Mouse (Mus musculus): ENCODE data around the gene Chd1.
"Not testable (repeated sequence)": the region's sequence is repeated elsewhere in the genome, so short reads cannot be mapped to it uniquely, and the experiment has no call there.

The Chd1 gene

GRCm38 (mm10) chr17:15704475-15705300, at the start of gene Chd1:
Gene Chd1 (plus strand): TSS chr17:15704967.
- DNase-seq (ENCODE audit: low spot score) = peak; percentile 71

DNA sequence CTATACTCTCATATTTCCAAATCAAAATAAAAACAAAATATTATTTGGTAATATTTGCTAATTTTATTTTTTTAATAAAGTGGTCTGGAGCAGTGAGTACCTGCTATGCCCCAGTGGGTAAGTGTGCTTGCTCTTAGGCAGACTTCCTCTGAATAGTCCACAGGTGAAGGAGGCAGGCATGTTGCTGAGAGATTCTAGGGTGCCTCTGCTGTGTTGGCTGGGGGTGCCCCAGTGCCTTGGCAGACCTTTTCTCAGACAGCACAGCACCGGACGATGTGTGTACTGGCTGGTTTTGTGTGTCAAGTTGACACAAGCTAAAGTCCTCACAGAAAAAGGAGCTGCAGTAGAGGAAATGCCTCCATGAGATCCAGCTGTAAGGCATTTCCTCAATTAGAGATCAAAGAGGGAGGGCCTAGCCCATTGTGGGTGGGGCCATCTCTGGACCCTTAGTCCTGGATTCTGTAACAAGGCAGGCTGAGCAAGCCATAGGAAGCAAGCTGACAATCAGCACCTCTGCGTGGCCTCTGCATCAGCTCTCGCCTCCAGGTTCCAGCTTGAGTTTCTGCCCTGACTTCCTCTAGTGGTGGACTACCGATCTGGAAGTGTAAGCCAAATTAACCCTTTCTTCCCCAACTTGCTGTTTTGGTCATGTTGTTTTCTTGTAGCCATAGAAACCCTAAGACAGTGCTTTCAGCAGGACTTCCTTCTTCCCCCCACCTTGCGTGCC, 47.7 kb upstream of the Chd1 start:
- DNase-seq (ENCODE audit: low spot score) = no peak

DNA sequence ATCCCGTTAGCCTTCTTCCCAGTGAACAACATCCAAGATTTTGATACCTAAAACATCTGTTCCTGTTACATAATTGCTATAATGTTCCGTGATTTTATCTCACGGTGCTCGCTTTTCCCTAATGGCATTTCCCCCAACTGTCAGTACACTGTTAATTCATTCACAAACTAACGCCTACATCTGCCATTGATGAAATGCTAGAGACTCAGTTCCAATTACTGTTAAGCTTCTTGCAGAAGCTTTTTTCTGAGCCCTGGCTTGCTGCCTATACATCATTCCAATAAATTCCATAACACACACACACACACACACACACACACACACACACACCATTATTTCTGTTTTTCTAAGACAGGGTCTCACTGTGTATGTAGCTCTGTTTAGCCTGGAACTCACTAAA, 31.9 kb upstream of the Chd1 start:
- no peak for DNase-seq (ENCODE audit: low spot score)

DNA sequence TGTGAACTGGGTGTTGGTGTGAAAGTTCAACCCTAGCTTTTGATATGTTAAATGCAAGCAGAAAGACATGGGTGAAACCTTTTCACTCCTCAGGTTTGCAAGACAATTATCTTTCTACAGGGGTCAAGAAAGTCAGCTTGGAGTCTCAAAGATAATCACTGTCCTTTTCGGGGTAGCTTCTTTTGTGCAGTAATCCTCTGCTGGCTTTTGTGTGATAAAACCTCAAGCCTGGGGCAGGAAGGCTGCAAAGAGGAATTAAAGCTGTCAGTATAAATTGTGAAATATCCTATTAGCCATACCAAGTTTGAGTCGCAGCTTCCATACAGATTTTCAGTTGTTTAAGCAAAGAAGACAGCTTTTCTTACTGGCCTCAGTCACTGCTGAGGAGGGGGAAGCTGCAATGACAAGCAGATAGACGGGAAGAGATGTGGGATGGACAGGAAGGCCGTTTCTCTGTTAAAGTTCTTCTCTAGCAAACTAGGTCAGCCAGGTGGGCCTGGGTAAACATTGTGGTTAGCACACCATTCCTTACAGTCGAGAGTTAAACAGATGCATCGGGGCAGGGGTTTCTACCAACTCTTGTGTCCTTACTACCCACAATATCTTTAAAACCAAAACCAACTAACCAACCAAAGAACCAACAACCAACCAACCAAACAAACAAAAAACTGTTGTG, 26.7 kb upstream of the Chd1 start:
- DNase-seq (ENCODE audit: low spot score) = no peak

DNA sequence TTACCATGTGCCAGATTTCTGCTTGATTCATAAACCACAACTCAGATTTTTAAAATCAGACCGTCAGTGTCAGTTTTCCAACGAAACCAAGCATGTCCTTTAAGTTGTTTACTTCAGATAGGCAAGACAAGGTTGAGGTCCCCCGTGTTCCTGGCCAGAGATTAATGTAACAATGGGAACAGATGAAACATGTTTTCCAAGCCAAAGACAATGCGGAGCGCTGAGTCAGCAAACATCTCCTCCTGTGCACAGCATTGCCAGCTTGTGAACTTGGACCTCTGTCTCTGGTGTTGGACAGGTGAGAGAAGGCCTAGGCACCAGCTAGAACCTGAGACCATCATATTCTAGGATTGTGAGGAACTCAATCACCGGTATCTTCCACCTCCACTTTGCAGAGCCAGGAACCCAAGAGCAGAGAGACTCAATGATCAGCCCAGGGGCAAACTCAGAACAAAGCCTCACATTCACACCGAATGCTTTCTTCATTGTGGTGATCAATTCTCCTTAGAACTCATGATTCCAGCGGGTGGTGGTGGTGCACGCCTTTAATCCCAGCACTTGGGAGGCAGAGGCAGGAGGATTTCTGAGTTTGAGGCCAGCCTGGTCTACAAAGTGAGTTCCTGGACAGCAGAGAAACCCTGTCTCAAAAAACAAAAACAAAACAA, 24.7 kb upstream of the Chd1 start:
- DNase-seq (ENCODE audit: low spot score) = no peak

- no peak for DNase-seq (ENCODE audit: low spot score)
Observed at GRCm38 (mm10) chr17:15680661-15681060, 24.1 kb upstream of the Chd1 start.

DNA sequence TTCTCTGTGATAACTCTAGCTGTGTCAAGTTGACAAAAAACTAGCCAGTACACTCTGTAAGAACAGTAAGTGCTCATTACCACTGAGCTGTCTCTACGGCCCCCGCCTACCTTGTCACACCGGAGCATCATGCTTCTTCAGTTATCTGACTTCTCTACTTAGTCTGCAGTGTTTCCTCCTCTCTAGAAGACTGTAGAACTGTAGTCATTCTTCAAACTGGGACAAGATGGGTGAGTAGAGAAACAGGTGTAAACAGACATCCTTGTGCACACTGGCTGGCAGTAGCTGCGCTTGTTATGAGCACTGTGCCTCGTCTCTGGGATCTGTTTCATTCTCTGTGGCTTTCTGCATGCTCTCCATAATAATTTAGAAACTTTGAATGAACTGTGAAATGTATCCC, 18.4 kb upstream of the Chd1 start:
- no peak for DNase-seq (ENCODE audit: low spot score)

DNA sequence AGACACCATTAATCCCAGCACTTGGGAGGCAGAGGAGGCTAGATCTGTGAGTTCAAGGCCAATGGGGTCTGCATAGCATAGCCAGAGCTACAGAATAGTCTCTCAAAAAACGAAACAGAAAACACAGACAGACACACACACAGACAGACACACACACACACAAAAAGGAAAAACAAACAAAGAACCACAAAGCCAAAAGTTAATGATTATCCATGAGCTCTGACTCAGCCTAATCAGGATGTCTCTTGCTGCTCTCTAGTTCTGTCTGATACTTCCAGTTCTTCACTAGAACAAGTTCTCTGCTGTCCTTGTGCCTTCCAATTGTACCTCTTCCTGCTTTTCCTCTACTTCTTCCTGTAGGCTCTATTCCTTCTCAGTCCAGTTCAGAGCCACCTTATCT, 14.5 kb upstream of the Chd1 start:
- DNase-seq (ENCODE audit: low spot score) = no peak

DNA sequence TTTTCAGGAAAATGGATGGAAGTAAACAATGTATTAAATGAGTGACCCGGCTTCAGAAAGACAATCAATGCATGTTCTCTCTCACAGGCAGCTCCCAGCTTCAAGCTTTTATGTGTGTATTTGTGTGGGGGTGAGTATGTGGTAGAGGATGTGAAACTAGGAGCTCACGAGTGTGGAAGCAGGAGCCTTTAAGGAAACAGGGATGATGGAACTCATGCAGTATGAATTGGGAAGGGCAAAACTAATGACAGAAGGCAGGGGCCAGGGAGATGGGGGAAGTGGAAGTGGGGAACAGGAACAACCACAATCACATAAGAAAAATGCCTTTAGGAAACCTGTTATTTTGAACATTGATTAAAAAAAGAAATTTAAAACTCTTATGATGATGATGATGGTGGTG, 9.2 kb upstream of the Chd1 start:
- DNase-seq (ENCODE audit: low spot score) = no peak

DNA sequence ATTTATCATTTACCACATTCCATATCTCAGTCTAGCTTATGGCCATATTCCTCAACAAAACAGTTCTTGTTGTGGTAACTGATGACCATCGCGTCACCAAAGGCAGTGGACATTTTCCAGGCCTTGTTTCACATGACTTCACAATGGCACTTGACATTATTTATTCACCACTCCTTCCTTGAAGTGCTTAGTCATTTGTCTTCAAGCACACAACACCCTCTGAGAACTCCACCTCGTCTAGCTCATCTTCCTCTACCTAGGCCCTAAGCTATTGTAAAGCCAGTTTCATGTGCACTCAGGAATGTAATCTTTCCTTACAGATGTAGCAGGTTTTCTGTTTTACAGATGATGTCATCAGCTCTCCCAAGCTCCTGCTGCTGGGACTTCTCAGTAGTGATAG, 5.8 kb upstream of the Chd1 start:
- DNase-seq (ENCODE audit: low spot score) = no peak

- no peak for DNase-seq (ENCODE audit: low spot score)
Observed at GRCm38 (mm10) chr17:15701505-15701904, 3.3 kb upstream of the Chd1 start.

DNA sequence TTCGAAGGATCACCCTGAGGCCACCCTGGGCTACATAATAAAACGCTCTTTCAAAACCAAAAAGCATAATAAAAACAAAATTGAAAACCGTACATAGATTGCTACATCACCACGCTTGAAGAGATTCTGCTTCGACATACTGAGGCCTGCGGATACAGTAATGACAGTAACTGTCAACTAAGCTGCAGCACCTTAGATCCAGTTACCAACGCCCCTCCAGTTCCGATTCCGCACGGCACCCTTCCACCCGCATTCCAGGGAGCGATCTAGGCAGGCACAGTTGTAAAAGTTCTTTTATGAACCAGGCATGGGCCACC, 651 bp upstream of the Chd1 start:
- no peak for DNase-seq (ENCODE audit: low spot score)

DNA sequence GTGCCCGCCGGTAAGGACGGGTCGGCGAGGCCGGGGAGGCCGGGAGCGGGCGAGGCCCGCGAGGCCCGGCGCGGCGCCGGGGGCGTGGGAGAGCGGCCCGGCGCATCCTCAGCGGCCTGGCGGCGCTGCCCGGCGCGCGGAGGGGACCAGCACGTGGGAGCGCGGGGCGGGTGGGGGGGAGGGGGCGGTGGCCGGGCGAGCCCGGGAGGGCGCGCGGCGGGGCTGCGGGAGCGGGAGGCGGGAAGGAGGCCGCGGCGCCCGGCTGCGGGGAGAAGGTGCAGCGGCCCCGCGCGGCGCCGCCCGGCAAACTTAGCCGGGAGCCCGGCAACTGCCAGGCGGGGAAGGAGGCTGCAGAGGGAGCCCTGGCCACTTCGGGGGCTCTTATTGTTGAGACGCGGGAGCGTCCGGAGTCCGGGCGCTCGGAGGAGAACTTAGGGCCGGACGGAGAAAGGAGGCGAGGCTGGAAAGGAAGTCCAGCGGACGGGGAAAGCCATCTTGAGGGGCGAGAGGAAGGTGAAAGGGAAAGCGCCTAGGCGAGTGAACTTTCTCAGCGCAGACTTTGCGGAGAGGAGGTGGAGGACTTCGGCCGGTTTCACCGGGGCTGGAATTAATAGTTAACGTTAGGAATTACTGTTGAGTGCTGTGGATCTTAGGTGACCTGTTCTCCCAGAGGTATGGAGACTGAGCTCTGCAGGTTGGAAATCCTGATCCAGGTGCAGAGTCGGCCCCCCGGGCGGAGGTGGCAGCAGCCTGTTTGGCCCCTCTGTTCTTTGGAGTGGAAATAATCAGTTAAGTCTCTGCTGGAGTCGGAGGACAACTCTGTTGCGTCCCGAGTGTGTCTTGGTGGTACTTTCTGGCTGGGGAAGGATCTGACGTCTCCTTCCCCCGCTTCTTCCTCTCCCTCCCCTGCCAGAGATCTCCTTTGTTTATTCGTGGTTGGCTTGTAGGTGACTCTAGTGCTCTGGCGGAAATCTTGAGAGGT, 827 bp downstream of the Chd1 start:
- DNase-seq (ENCODE audit: low spot score) = no peak

- no peak for DNase-seq (ENCODE audit: low spot score)
Observed at GRCm38 (mm10) chr17:15714507-15714906, 9.7 kb downstream of the Chd1 start.

- no peak for DNase-seq (ENCODE audit: low spot score)
Observed at GRCm38 (mm10) chr17:15715013-15715902, 10.5 kb downstream of the Chd1 start.

- no peak for DNase-seq (ENCODE audit: low spot score)
Observed at GRCm38 (mm10) chr17:15715940-15716339, 11.2 kb downstream of the Chd1 start.

- DNase-seq (ENCODE audit: low spot score) = no peak
Observed at GRCm38 (mm10) chr17:15720841-15721240, 16.1 kb downstream of the Chd1 start.

DNA sequence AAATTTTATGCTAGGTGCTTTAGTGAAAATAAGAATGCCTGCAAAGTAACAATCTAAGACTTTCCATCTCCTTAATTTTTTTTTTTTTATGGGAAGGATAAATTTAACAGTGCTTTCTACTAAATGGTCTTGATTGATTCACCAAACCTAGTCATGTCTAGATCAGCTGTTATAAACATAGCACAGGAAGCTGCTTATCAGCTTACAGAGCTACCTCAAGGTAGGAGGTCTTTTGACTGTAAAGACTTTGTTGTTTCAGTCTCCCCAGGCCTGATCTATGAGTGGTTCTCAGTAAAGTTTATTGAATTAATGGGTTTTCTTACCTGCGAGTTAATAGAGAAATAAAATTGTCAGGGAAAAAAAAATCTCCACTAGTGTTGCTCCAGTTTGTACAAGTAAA, 18.5 kb downstream of the Chd1 start:
- DNase-seq (ENCODE audit: low spot score) = no peak

DNA sequence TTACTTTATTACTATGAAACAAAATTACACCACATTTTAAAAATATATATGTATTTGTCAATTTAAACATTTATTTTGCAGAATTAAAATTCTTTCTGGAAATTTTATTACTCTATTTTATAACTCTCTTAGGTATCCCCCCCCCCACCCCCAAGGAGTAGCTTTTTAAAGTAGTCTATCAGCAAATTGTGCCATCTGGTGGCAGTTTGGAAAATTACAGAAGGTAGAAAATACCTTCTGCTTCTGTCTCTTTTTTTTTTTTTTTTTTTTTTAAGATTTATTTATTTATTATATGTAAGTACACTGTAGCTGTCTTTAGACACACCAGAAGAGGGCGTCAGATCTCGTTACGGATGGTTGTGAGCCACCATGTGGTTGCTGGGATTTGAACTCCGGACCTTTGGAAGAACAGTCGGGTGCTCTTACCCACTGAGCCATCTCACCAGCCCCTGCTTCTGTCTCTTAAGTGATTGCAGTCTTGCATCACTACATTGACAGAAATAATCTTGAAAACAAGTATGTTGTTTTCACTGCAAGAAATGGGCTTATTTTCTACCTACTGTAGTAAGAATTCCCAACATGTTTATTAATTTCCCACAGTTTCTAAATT, 19.2 kb downstream of the Chd1 start:
- DNase-seq (ENCODE audit: low spot score) = not testable (repeated sequence)

- DNase-seq (ENCODE audit: low spot score) = no peak
Observed at GRCm38 (mm10) chr17:15731706-15732105, 26.9 kb downstream of the Chd1 start.

All from layer of hippocampus, adult 9-10 months (tissue).